Mouse (Mus musculus): ENCODE results near the gene Qrfp.

GRCm38 (mm10) chr2:31858500-31858899, 48.1 kb upstream of the Qrfp start:
- TF ChIP-seq CTCF (IDR thresholded peaks at IDR 0.05; ENCODE audit: low read depth) (no peak), EP300 (IDR thresholded peaks at IDR 0.05; ENCODE audit: low read depth) (no peak)
